Mouse (Mus musculus) ES-E14 (cell line): ENCODE results near the gene Dpysl5. TPM values are rescaled to one million over a fixed set of nuclear protein-coding genes. Genes with fewer than 3 reads are reported as not detected.

Experiments
- DNase-seq: peaks from one replicate; pipeline ENCODE4 v3.0.0-alpha.2; 2013; ENCODE audit warnings: low read depth, low spot score
- H3K27ac ChIP-seq: 2 replicates; pipeline ENCODE4 v1.5.1; 2012; ENCODE audit warnings: low read depth, mild to moderate bottlenecking, low read length, moderate library complexity, mixed read lengths; ENCODE audit not compliant: poor library complexity, insufficient read depth, severe bottlenecking
- H3K36me3 ChIP-seq: 2 replicates; pipeline ENCODE4 v1.6.1; 2012; ENCODE audit warnings: mild to moderate bottlenecking, low read length, moderate library complexity, mixed read lengths; ENCODE audit not compliant: control insufficient read depth, poor library complexity, insufficient read depth, severe bottlenecking
- H3K4me1 ChIP-seq, 2 experiments: fragments of 150-350 bp in 1 of 2; sonication (generic) in 1 of 2; 2 replicates each; pipeline ENCODE4 v1.6.1; 2012; ENCODE audit warnings: low read length in 2 of 2, mild to moderate bottlenecking in 1 of 2, mixed read lengths in 1 of 2; ENCODE audit not compliant: control insufficient read depth in 2 of 2, insufficient read depth in 2 of 2, poor library complexity in 1 of 2
- H3K4me3 ChIP-seq, 2 experiments: fragments of 150-350 bp in 1 of 2; sonication (generic) in 1 of 2; 2 replicates each; pipeline ENCODE4 v1.5.1; 2012; ENCODE audit warnings: low read length in 2 of 2, low read depth in 1 of 2, mild to moderate bottlenecking in 1 of 2, mixed read lengths in 1 of 2; ENCODE audit not compliant: insufficient read depth in 1 of 2, poor library complexity in 1 of 2, severe bottlenecking in 1 of 2
- H3K9ac ChIP-seq: 2 replicates; pipeline ENCODE4 v1.6.1; 2012; ENCODE audit warnings: low read depth, mild to moderate bottlenecking, low read length, mixed read lengths; ENCODE audit not compliant: poor library complexity, insufficient read depth, severe bottlenecking
- H3K9me3 ChIP-seq: fragments of 150-350 bp; sonication (generic); 2 replicates; pipeline ENCODE4 v1.6.1; 2012; ENCODE audit warnings: low read depth, mild to moderate bottlenecking, low read length; ENCODE audit not compliant: control insufficient read depth, insufficient read depth
- CHD2 ChIP-seq: IDR thresholded peaks from 2 replicates; pipeline ENCODE4 v1.6.1; 2014; ENCODE audit warnings: mild to moderate bottlenecking, low read depth, low read length, inconsistent platforms
- HCFC1 ChIP-seq: IDR thresholded peaks from 2 replicates; pipeline ENCODE4 v1.6.1; 2012; ENCODE audit warnings: low read length, inconsistent platforms, borderline replicate concordance; ENCODE audit not compliant: insufficient read depth
- MAFK ChIP-seq: IDR thresholded peaks from 2 replicates; pipeline ENCODE4 v1.6.1; 2014; ENCODE audit warnings: mild to moderate bottlenecking, low read depth, low read length, inconsistent platforms; ENCODE audit not compliant: insufficient read depth
- ZC3H11A ChIP-seq: IDR thresholded peaks from 2 replicates; pipeline ENCODE4 v1.6.1; 2012; ENCODE audit warnings: low read depth, mild to moderate bottlenecking, inconsistent platforms, low read length, borderline replicate concordance
- ZNF384 ChIP-seq: IDR thresholded peaks from 2 replicates; pipeline ENCODE4 v1.6.1; 2012; ENCODE audit warnings: low read depth, low read length, inconsistent platforms
- in situ Hi-C, 2 experiments: fragments of 600-800 bp; cut with MboI; formaldehyde crosslinking; loops; one replicate each; pipeline ENCODE4 v1.15.1; 2025; ENCODE audit warnings: low sequenced_read_pairs in 2 of 2, inconsistent platforms in 1 of 2; ENCODE audit not compliant: unreplicated experiment in 2 of 2
- total RNA-seq: library from RNA; depleted of rRNA; stranded (reverse); fragments of 300-350 nt; gene quantifications from 2 replicates; pipeline ENCODE4 v1.2.3, GENCODE M21; 2012

The Dpysl5 gene
- total RNA-seq, 1 experiment = 5.3 TPM

- no peaks in the 10 kb centered on the region for H3K36me3 ChIP-seq
- H3K4me3 ChIP-seq = no peak overlapping the region
- H3K27ac ChIP-seq = no peak overlapping the region
- H3K9ac ChIP-seq = no peak overlapping the region
- DNase-seq = no peak
- H3K4me1 ChIP-seq = no peaks in the 10 kb centered on the region
- TF ChIP-seq ZC3H11A = no peak
- no peak for TF ChIP-seq ZNF384
- TF ChIP-seq MAFK = no peak
- no peak for TF ChIP-seq HCFC1
- in situ Hi-C loops = loop anchor here in 1 of 2 experiments (10.0 to 25.0 kb wide), 2 partner anchors 134 to 202 kb away; partner anchors contain the start of gene Cgref1
- no peaks in the 10 kb centered on the region for H3K9me3 ChIP-seq
Observed at GRCm38 (mm10) chr5:30802724-30803467, 91.5 kb downstream of the Dpysl5 start.

DNA sequence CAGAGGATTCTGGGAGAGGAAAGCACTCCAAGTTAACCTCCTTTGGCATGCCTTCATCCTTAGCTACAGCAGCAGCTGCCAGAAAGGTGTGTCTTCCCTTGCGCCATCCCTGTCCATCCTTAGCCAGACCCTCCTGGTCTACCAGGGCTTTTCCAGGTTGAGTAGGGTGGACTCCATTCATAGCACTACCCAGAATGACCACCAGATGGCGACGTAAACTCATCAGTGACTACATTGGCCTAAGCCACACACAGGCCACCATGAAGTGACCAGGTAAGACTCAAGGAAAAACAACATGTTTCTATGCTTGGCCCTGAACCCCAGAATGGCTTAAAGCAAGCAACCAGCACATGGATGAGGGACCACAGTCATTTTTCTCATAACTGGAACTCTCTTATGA lies 94.7 kb downstream of the Dpysl5 start:
- peak; percentile 77 for DNase-seq
- no peaks in the 10 kb centered on the region for H3K4me1 ChIP-seq
- H3K36me3 ChIP-seq = no peaks in the 10 kb centered on the region
- no peak overlapping the region for H3K27ac ChIP-seq
- H3K9ac ChIP-seq = no peak overlapping the region
- H3K9me3 ChIP-seq = no peaks in the 10 kb centered on the region
- TF ChIP-seq CHD2 (no peak), ZC3H11A (peak; percentile 91)
- in situ Hi-C loops = loop anchor here in 1 of 2 experiments (10.0 to 25.0 kb wide), 2 partner anchors 131 to 199 kb away; partner anchors contain the start of gene Cgref1
- no peak overlapping the region for H3K4me3 ChIP-seq

DNA sequence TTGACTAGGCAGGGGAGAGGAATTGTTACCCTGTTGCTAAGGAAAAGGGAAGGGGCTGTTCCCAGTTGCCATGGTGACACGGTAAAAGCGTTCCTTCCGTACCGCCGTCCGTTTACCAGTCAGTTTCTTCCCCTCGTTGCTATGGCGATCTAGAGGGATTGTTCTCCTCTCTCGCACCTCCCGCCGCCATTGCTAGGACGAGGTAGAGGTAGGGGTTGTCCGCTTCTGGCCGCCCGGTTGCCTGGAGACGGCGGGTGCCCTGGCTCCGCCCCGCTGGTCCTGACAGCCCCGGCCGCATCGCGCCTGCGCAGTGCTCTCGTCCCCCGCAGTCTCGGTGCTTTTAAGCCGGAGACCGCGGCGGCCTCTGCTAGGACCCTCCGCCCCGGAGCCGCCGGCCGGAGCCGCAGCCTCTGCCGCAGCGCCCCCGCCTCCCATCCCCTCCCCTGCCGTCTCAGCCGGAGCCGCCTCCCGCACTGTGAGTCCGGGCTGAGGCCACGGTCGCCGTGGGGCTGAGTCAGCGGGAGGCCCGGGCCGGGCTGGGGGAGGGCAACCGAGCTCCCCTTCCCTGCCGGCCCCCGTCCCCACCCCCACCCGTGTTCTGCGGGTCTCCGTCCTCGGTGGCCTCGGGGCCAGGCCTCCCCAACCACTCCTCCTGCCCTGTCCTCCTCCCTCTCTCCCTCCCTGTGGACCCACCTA lies 103.2 kb downstream of the Dpysl5 start, which contains the start of gene Mapre3:
Gene Mapre3, plus strand, starts transcription at position 218 of the 696 bp plus-strand sequence.
- TF ChIP-seq ZC3H11A (no peak), HCFC1 (no peak), MAFK (no peak), ZNF384 (no peak), CHD2 (no peak)
- Histone ChIP-seq H3K27ac (no peak within 1 kb of the TSS), H3K4me3 (peak within 1 kb of the TSS; percentile 52 to 90), H3K9ac (peak within 1 kb of the TSS; percentile 70), H3K36me3 (no peaks in the 10 kb centered on the region), H3K4me1 (peaks cover 2 to 3% of the 10 kb centered on the region in 2 experiments; a peak in 1 of 4 replicates), H3K9me3 (no peaks in the 10 kb centered on the region)
- DNase-seq = peak; percentile 93
- in situ Hi-C loops = loop anchor here in 1 of 2 experiments (25.0 kb wide), 1 partner anchor 123 kb away; the partner anchor contains the start of gene Cgref1

DNA sequence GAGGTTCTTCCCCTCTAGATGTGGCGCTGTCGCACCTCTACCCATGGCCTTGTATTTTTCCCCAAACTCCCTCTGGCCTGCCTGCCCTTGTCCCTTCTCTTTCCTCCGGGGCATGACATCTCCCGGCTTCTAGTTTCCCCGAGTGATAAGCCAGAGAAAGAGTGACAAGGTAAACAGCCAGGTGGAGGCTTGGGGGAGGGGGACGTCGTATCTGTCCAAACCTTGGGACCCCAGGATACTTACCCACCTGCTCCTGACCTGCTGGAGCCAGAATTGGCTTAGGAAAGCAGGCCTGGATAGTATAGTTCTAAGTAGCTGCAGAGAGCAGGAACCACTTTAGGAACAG lies 103.7 kb downstream of the Dpysl5 start:
- H3K4me3 ChIP-seq = peak overlapping the region; percentile 52 to 90
- TF ChIP-seq MAFK = no peak
- peaks cover 2 to 3% of the 10 kb centered on the region in 2 experiments; a peak in 1 of 4 replicates for H3K4me1 ChIP-seq
- in situ Hi-C loops = loop anchor here in 1 of 2 experiments (25.0 kb wide), 1 partner anchor 122 kb away; the partner anchor contains the start of gene Cgref1
- no peaks in the 10 kb centered on the region for H3K36me3 ChIP-seq
- H3K27ac ChIP-seq = no peak overlapping the region
- H3K9ac ChIP-seq = peak overlapping the region; percentile 70
- H3K9me3 ChIP-seq = no peaks in the 10 kb centered on the region
- DNase-seq = no peak
